Mouse (Mus musculus) testis, adult 2 months (tissue): ENCODE results near the gene Ate1.

Experiments used
- CTCF ChIP-seq: fragments of 200-500 bp; IDR thresholded peaks from 2 replicates; pipeline ENCODE4 v1.5.1; 2012; ENCODE audit warnings: low read depth, mild to moderate bottlenecking, inconsistent platforms, low read length, moderate library complexity; ENCODE audit not compliant: control insufficient read depth, insufficient read depth, insufficient replicate concordance
- POLR2A ChIP-seq: fragments of 200-500 bp; IDR thresholded peaks from 2 replicates; pipeline ENCODE4 v1.6.1; 2012; ENCODE audit warnings: low read depth, mild to moderate bottlenecking, inconsistent platforms, low read length, moderate library complexity; ENCODE audit not compliant: control insufficient read depth

DNA sequence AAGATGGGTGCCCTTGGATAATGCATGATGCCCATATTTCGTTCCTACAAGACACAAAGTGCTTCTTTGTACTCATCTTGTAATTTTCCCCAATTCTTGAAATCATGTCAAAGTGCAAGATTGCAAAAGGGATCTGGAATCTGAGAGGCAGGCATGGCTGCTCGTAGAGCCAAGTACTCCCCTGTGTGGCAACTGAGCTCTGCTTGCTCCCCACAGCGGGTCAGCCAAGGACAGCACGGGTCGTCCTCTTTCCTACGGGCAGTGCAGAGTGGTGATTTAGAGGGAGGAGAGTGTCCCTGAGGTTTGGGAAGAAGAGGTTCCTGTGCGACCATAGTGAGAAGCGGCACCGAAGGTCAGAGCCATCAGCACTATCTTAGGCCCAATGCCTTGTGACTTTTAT, 145.9 kb downstream of the Ate1 start:
- no peak for TF ChIP-seq POLR2A
- TF ChIP-seq CTCF, result no peak
